Mouse (Mus musculus) liver, embryonic 14.5 days (tissue): ENCODE data around the gene Eid3. TPM values are rescaled to one million over a fixed set of nuclear protein-coding genes. Genes with fewer than 3 reads are reported as not detected.

Experiments used
- ATAC-seq: fragments of 200-750 bp; cut with Nextera tagmentation; 2 replicates; pipeline ENCODE4 v1.8.0; 2017; ENCODE audit warnings: moderate number of reproducible peaks, mild to moderate bottlenecking, moderate library complexity; ENCODE audit not compliant: insufficient read depth
- DNase-seq, 3 experiments: peaks; one replicate each; pipeline ENCODE4 v3.0.0-alpha.2; 2012 to 2013; ENCODE audit warnings: low read depth in 3 of 3, low spot score in 3 of 3
- H3K27ac ChIP-seq: fragments of 300-500 bp; sonication (generic); 2 replicates; pipeline ENCODE4 v1.5.1; 2014; ENCODE audit warnings: moderate library complexity, mild to moderate bottlenecking, control low read depth, inconsistent platforms
- H3K27me3 ChIP-seq: fragments of 300-500 bp; sonication (generic); 2 replicates; pipeline ENCODE4 v1.6.1; 2014; ENCODE audit warnings: mild to moderate bottlenecking, low read length, moderate library complexity; ENCODE audit not compliant: control insufficient read depth, insufficient read depth
- H3K36me3 ChIP-seq: fragments of 300-500 bp; sonication (generic); replicated peaks from 2 replicates; pipeline ENCODE4 v1.6.1; 2014; ENCODE audit warnings: low read depth; ENCODE audit not compliant: control insufficient read depth, insufficient read depth
- H3K4me1 ChIP-seq, 2 experiments: fragments of 200-500 bp in 1 of 2; fragments of 300-500 bp in 1 of 2; sonication (generic) in 1 of 2; replicated peaks; 2 replicates each; pipeline ENCODE4 v1.6.1; 2012 to 2014; ENCODE audit warnings: antibody characterized with exemption in 1 of 2, inconsistent platforms in 1 of 2, low read length in 1 of 2; ENCODE audit not compliant: control insufficient read depth in 2 of 2, insufficient read depth in 2 of 2
- H3K4me2 ChIP-seq: fragments of 300-500 bp; sonication (generic); 2 replicates; pipeline ENCODE4 v1.6.1; 2014; ENCODE audit warnings: low read depth, mild to moderate bottlenecking, control low read depth, moderate library complexity
- H3K4me3 ChIP-seq, 2 experiments: fragments of 200-500 bp in 1 of 2; fragments of 300-500 bp in 1 of 2; sonication (generic) in 1 of 2; 2 replicates each; pipeline ENCODE4 v1.5.1; 2012 to 2014; ENCODE audit warnings: low read depth in 2 of 2, low read length in 2 of 2, mild to moderate bottlenecking in 2 of 2, control low read depth in 1 of 2, inconsistent platforms in 1 of 2, moderate library complexity in 1 of 2; ENCODE audit not compliant: insufficient read depth in 1 of 2
- H3K9ac ChIP-seq: fragments of 300-500 bp; sonication (generic); replicated peaks from 2 replicates; pipeline ENCODE4 v1.6.1; 2014; ENCODE audit warnings: mild to moderate bottlenecking, control low read depth, moderate library complexity
- H3K9me3 ChIP-seq: fragments of 300-500 bp; sonication (generic); 2 replicates; pipeline ENCODE4 v1.6.1; 2016; ENCODE audit warnings: low read length, mixed read lengths; ENCODE audit not compliant: control insufficient read depth
- CTCF ChIP-seq: IDR thresholded peaks from 2 replicates; pipeline ENCODE4 v1.5.1; 2016; ENCODE audit warnings: antibody characterized with exemption, low read depth, control low read depth
- EP300 ChIP-seq: IDR thresholded peaks from 2 replicates; pipeline ENCODE4 v1.6.1; 2016; ENCODE audit warnings: antibody characterized with exemption, low read depth
- WGBS: fragments of 180-500 bp; shearing (Covaris S2); extraction: QIAGEN DNeasy Blood & Tissue Kit; methylation state at CpG from one replicate; pipeline ENCODE4 v1.1.7; 2014; ENCODE audit not compliant: insufficient replicate concordance; 5-methylcytosine and 5-hydroxymethylcytosine counted together
- polyA plus RNA-seq, 2 experiments: library from polyadenylated mRNA; depleted of rRNA in 1 of 2; stranded (reverse) in 1 of 2; unstranded in 1 of 2; fragments of >200 nt; fragmentation: Nextera tagmentation in 1 of 2; extraction: Ambion mirVana in 1 of 2; gene quantifications; 2 replicates each; pipeline versions ENCODE4 v1.2.1 to v1.2.3; 2012 to 2014

Gene Eid3
- polyA plus RNA-seq, 2 experiments: 0.33 TPM; not detected in 1

GRCm38 (mm10) chr10:82850354-82850752, 16.1 kb upstream of the Eid3 start:
- Histone ChIP-seq H3K4me1 (peaks cover 0 to 2% of the 10 kb centered on the region in 2 experiments; a peak in 1 of 4 replicates), H3K36me3 (no peaks in the 10 kb centered on the region), H3K27ac (no peak overlapping the region), H3K9ac (no peak overlapping the region), H3K4me3 (no peak overlapping the region), H3K9me3 (no peaks in the 10 kb centered on the region), H3K27me3 (no peaks in the 10 kb centered on the region), H3K4me2 (no peak overlapping the region)
- no peak for DNase-seq
- WGBS: 63% methylated on average over 5 of the region's 5 CpGs
- TF ChIP-seq EP300: no peak
- no peak for TF ChIP-seq CTCF
- ATAC-seq: no peak

GRCm38 (mm10) chr10:82851751-82852150, 14.7 kb upstream of the Eid3 start:
- Histone ChIP-seq H3K27me3 (no peaks in the 10 kb centered on the region), H3K36me3 (no peaks in the 10 kb centered on the region), H3K9me3 (no peaks in the 10 kb centered on the region), H3K4me2 (no peak overlapping the region), H3K9ac (no peak overlapping the region), H3K27ac (no peak overlapping the region), H3K4me3 (no peak overlapping the region), H3K4me1 (peaks cover 0 to 2% of the 10 kb centered on the region in 2 experiments; a peak in 1 of 4 replicates)
- TF ChIP-seq EP300 (no peak), CTCF (no peak)
- DNase-seq (no peak), ATAC-seq (no peak)
- 80% methylated on average over 6 of the region's 6 CpGs for WGBS

GRCm38 (mm10) chr10:82858032-82858680, 8.3 kb upstream of the Eid3 start:
- H3K27ac ChIP-seq: peak overlapping the region; percentile 86
- peak overlapping the region; percentile 71 to 87 for H3K4me3 ChIP-seq
- no peaks in the 10 kb centered on the region for H3K27me3 ChIP-seq
- TF ChIP-seq EP300: no peak
- WGBS: 54% methylated on average over 10 of the region's 10 CpGs
- H3K4me1 ChIP-seq: peaks cover 5 to 16% of the 10 kb centered on the region in 2 experiments
- no peaks in the 10 kb centered on the region for H3K36me3 ChIP-seq
- ATAC-seq (no peak), DNase-seq (no peak)
- H3K9me3 ChIP-seq: no peaks in the 10 kb centered on the region
- peak overlapping the region; percentile 87 for H3K4me2 ChIP-seq
- H3K9ac ChIP-seq: peak overlapping the region; percentile 87

GRCm38 (mm10) chr10:82858691-82859532, 7.5 kb upstream of the Eid3 start:
- Histone ChIP-seq H3K4me3 (peak overlapping the region; percentile 71 to 87), H3K9ac (peak overlapping the region; percentile 95)

GRCm38 (mm10) chr10:82859533-82859915, 6.9 kb upstream of the Eid3 start:
- WGBS: 0% methylated on average over 8 of the region's 8 CpGs
- H3K9me3 ChIP-seq: no peaks in the 10 kb centered on the region
- DNase-seq (peak; percentile 39 to 65 (median 39)), ATAC-seq (peak; percentile 70)
- TF ChIP-seq CTCF: peak; percentile 70
- TF ChIP-seq EP300: no peak
- peaks cover 5 to 19% of the 10 kb centered on the region in 2 experiments for H3K4me1 ChIP-seq
- peak overlapping the region; percentile 86 for H3K27ac ChIP-seq
- peaks cover 11% of the 10 kb centered on the region for H3K36me3 ChIP-seq
- H3K4me3 ChIP-seq: peak overlapping the region; percentile 71 to 87
- H3K4me2 ChIP-seq: peak overlapping the region; percentile 87
- peak overlapping the region; percentile 95 for H3K9ac ChIP-seq
- H3K27me3 ChIP-seq: no peaks in the 10 kb centered on the region

More at GRCm38 (mm10) chr10:82858691-82859532, 7.5 kb upstream of the Eid3 start:
- ATAC-seq (peak; percentile 85), DNase-seq (peak; percentile 90 to 93 (median 90))
- Histone ChIP-seq H3K36me3 (peaks cover 5% of the 10 kb centered on the region), H3K27ac (peak overlapping the region; percentile 86), H3K9me3 (no peaks in the 10 kb centered on the region), H3K4me1 (peaks cover 5 to 17% of the 10 kb centered on the region in 2 experiments), H3K4me2 (peak overlapping the region; percentile 87), H3K27me3 (no peaks in the 10 kb centered on the region)
- WGBS: under 1% methylated on average over 49 of the region's 49 CpGs
- TF ChIP-seq EP300 (peak; percentile 59), CTCF (no peak)
